Mouse (Mus musculus) testis, adult 2 months (tissue): Measurements from ENCODE around the gene Foxk1.

Experiments
- CTCF ChIP-seq: fragments of 200-500 bp; IDR thresholded peaks from 2 replicates; pipeline ENCODE4 v1.5.1; 2012; ENCODE audit warnings: low read depth, mild to moderate bottlenecking, inconsistent platforms, low read length, moderate library complexity; ENCODE audit not compliant: control insufficient read depth, insufficient read depth, insufficient replicate concordance
- POLR2A ChIP-seq: fragments of 200-500 bp; IDR thresholded peaks from 2 replicates; pipeline ENCODE4 v1.6.1; 2012; ENCODE audit warnings: low read depth, mild to moderate bottlenecking, inconsistent platforms, low read length, moderate library complexity; ENCODE audit not compliant: control insufficient read depth

GRCm38 (mm10) chr5:142489955-142490707, 88.8 kb downstream of the Foxk1 start:
- TF ChIP-seq POLR2A, result no peak
- no peak for TF ChIP-seq CTCF
